Comparison of ENCODE assay signal across 11 mouse cellular contexts in genomic region chr3:105711741-105712140, GRCm38 (mm10). TPM values are rescaled to one million over a fixed set of nuclear protein-coding genes. Genes with fewer than 3 reads are reported as not detected.
DNase-seq lines count a peak whose midpoint lies in the region; TF ChIP-seq lines count a peak whose summit lies in the region.
"Had no signal": no experiment of that assay in that cellular context is flagged by ENCODE, and none has a peak within 500 bp of the region (broad histone marks: within the 10 kb centered on the region; RNA-seq: fewer than 3 reads in every experiment).

No protein-coding gene starts in this region.

- no peak overlapping the region for H3K4me3 ChIP-seq in left cerebral cortex, adult 2 months
- H3K4me3 ChIP-seq: forebrain, embryonic 10.5 days; liver, embryonic 15.5 days had no signal

- H3K27ac ChIP-seq in left cerebral cortex, adult 2 months: peak overlapping the region; percentile 57
- H3K27ac ChIP-seq: forebrain, embryonic 10.5 days; liver, embryonic 15.5 days had no signal

- DNase-seq in left cerebral cortex, adult 2 months (ENCODE audit: extremely low spot score in 1 of 2, low spot score in 2 of 2): no peak
- no peak for DNase-seq in left cerebral cortex, adult 8-10 months (ENCODE audit: low spot score in 2 of 2)
- DNase-seq in cerebellum, postnatal 14 days: peak; percentile 63 to 77
- DNase-seq in gastrocnemius, postnatal 10 days: peak; percentile 61
- peak; percentile 35 for DNase-seq in lung, postnatal 14 days
- no peak for DNase-seq in ovary, postnatal 36 days (ENCODE audit: low spot score)
- no peak for DNase-seq in liver
- DNase-seq: right cerebral cortex, postnatal 4 days; thymus, postnatal 14 days had no signal

- intact Hi-C loops in left cerebral cortex, adult 2 months (cut with DNase I): no loop called here

- no peak for TF ChIP-seq CTCF in left cerebral cortex, adult 2 months (IDR thresholded peaks at IDR 0.05)

RNA-seq across cellular contexts. Expression of gene Inka2, which starts 7.3 kb away (rescaled TPM):
- 100 to 1,000 TPM; 115 to 118 TPM for total RNA-seq in left cerebral cortex, adult 2 months (2021)
- total RNA-seq in left cerebral cortex, adult 8-10 months (2022): 10 to 100 TPM; 88.1 to 95.4 (median 93.2) TPM
- total RNA-seq in gastrocnemius, postnatal 10 days (2021): 10 to 100 TPM in 1 of 2 experiments, 1 to 10 TPM in 1; 9.7 to 14.6 TPM

RNA-seq across cellular contexts. Expression of gene Ddx20, which starts 24.4 kb away (rescaled TPM):
- 10 to 100 TPM; 11.7 to 12.4 TPM for total RNA-seq in left cerebral cortex, adult 2 months (2021)
- total RNA-seq in left cerebral cortex, adult 8-10 months (2022): 10 to 100 TPM; 12.9 to 14.6 (median 13.5) TPM
- total RNA-seq in gastrocnemius, postnatal 10 days (2021): 1 to 10 TPM; 8.6 to 9.7 TPM

Comparison
In these comparisons a context has a peak if more than half of its experiments do, and no peak if none do; other contexts are left out.
1. DNase-seq: peak in cerebellum, postnatal 14 days (2 of 2), gastrocnemius, postnatal 10 days (single experiment) and lung, postnatal 14 days (single experiment); none in left cerebral cortex, adult 2 months (0 of 2), left cerebral cortex, adult 8-10 months (0 of 2), ovary, postnatal 36 days (single experiment) and liver (single experiment).
2. RNA of gene Inka2, which starts 7.3 kb away (total RNA-seq): 115 to 118 TPM in left cerebral cortex, adult 2 months and 88.1 to 95.4 TPM in left cerebral cortex, adult 8-10 months; 9.7 to 14.6 TPM in gastrocnemius, postnatal 10 days; every median in the first group is over 4 times any median in the second.